Mouse (Mus musculus) liver, adult 2 months (tissue): ENCODE measurements at regions not wholly inside any gene's neighbourhood (a gene's known extent, or its start where the extent isn't known, plus 50 kb on each side); places are given as distances from the start of the nearest gene placed in this dataset.
A peak's percentile ranks its signal among the peaks of the same experiment; 100 is the strongest.

Experiments used
- DNase-seq: peaks from one replicate; pipeline ENCODE4 v3.0.0-alpha.2; 2011; ENCODE audit warnings: low read depth, low spot score; ENCODE audit errors: extremely low read depth
- H3K27ac ChIP-seq: fragments of 200-500 bp; replicated peaks from 2 replicates; pipeline ENCODE4 v1.5.1; 2012; ENCODE audit warnings: low read depth, mild to moderate bottlenecking, control low read depth, inconsistent platforms, low read length; ENCODE audit not compliant: insufficient read depth
- H3K27me3 ChIP-seq: fragments of 200-500 bp; 2 replicates; pipeline ENCODE4 v1.6.1; 2012; ENCODE audit warnings: mild to moderate bottlenecking, moderate library complexity, low read length, inconsistent platforms; ENCODE audit not compliant: control insufficient read depth, insufficient read depth
- H3K36me3 ChIP-seq: fragments of 200-500 bp; 2 replicates; pipeline ENCODE4 v1.6.1; 2012; ENCODE audit warnings: low read length, inconsistent platforms; ENCODE audit not compliant: control insufficient read depth, insufficient read depth
- H3K4me1 ChIP-seq: fragments of 200-500 bp; 2 replicates; pipeline ENCODE4 v1.6.1; 2011; ENCODE audit warnings: low read length; ENCODE audit not compliant: control insufficient read depth, insufficient read depth
- H3K4me3 ChIP-seq: fragments of 200-500 bp; 2 replicates; pipeline ENCODE4 v1.5.1; 2011; ENCODE audit warnings: low read depth, mild to moderate bottlenecking, control low read depth, low read length, moderate library complexity; ENCODE audit not compliant: insufficient read depth
- H3K79me2 ChIP-seq: fragments of 200-500 bp; 2 replicates; pipeline ENCODE4 v1.6.1; 2012; ENCODE audit warnings: inconsistent platforms, mild to moderate bottlenecking, low read length, moderate library complexity; ENCODE audit not compliant: control insufficient read depth, insufficient read depth
- H3K9ac ChIP-seq: fragments of 200-500 bp; 2 replicates; pipeline ENCODE4 v1.6.1; 2012; ENCODE audit warnings: low read depth, mild to moderate bottlenecking, control low read depth, inconsistent platforms, low read length
- CTCF ChIP-seq: fragments of 200-500 bp; IDR thresholded peaks from 2 replicates; pipeline ENCODE4 v1.5.1; 2011; ENCODE audit warnings: low read depth, low read length, control low read depth
- POLR2A ChIP-seq: fragments of 200-500 bp; IDR thresholded peaks from 2 replicates; pipeline ENCODE4 v1.6.1; 2011; ENCODE audit warnings: low read length, control low read depth; ENCODE audit not compliant: insufficient read depth; ENCODE audit errors: extremely low read depth
- WGBS: fragments of 180-500 bp; shearing (Covaris S2); methylation state at CpG from one replicate; pipeline ENCODE4 v1.1.7; 2018; 5-methylcytosine and 5-hydroxymethylcytosine counted together

DNA sequence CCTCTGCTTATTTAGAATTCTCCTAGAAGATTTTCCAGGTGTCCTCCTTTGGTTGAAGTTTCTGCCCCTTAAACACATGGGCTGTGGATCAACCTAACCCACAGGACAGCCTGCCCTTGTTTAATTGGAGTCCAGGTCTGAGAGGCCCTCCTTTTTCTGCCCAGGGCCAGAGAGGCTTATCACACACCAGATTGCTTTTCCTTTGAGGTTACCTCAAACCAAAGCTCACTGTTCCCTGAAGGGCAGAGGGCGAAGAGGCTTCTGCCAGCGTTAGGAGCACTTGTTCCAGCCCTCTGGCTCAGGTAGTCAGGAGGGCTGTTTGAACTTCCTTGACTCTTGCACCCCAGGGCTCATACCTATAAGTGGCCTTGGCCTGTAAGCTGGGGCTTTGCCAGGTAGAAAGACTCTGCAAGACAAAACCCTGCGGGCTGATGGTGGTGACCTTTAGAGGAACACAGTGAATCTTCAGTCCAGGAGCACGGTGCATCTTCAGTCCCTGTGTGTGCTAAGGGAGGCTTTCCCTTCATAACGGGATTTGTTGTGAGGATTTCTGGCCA is 81.1 kb upstream of the Plcl2 start:
- WGBS: 67% methylated on average over 5 of the region's 5 CpGs
- Histone ChIP-seq H3K27me3 (no peaks in the 10 kb centered on the region), H3K27ac (no peak overlapping the region), H3K4me3 (no peak overlapping the region), H3K4me1 (no peaks in the 10 kb centered on the region), H3K9ac (no peak overlapping the region), H3K36me3 (no peaks in the 10 kb centered on the region), H3K79me2 (no peaks in the 10 kb centered on the region)
- DNase-seq: peak; percentile 50
- TF ChIP-seq POLR2A: no peak
- TF ChIP-seq CTCF: no peak

DNA sequence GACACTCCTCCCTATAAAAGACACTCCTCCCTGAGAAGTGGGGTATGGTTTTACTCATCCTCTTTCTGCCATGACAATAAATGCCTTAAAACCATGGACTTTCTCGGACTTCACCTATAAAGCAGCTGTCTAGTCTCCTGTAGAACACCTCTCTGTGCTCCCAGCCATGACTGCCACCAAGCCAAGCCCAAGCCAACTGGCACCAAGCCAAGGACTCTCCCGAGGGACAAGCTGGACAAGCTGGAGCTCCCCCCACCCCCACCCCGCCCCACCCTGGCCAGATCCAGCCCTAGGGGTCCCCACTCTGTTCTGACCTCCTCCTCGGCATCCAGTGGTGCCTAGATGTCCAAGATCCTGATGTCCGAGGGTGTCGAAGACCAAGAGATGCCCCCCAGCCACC is 76.6 kb upstream of the Plcl2 start:
- Histone ChIP-seq H3K9ac (no peak overlapping the region), H3K4me1 (no peaks in the 10 kb centered on the region), H3K4me3 (no peak overlapping the region), H3K27ac (no peak overlapping the region), H3K79me2 (no peaks in the 10 kb centered on the region), H3K27me3 (no peaks in the 10 kb centered on the region), H3K36me3 (no peaks in the 10 kb centered on the region)
- no peak for DNase-seq
- WGBS: 80% methylated on average over 6 of the region's 6 CpGs
- TF ChIP-seq CTCF (no peak), POLR2A (no peak)

DNA sequence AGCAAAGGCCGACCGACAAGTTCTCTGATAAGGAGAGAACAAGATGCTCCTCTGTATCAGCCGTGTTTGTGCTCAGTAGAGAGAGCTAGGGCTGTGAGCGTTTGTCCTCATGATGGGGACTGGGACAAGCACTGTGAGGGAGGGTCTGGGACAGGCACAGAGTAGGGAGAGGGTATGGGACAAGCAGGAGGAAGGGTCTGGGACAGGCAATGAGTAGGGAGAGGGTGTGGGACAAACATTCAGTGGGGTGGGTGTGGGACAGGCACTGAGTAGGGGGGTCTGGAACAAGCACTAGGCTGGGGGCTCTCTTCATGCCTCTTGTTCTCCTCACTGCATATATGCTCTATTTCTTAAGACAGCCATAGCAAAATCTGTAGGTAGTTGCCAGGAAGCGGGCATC is 70.2 kb upstream of the Plcl2 start:
- WGBS: 62% methylated on average over 5 of the region's 5 CpGs
- DNase-seq: no peak
- H3K27ac ChIP-seq: no peak overlapping the region
- no peaks in the 10 kb centered on the region for H3K36me3 ChIP-seq
- H3K27me3 ChIP-seq: no peaks in the 10 kb centered on the region
- no peak overlapping the region for H3K4me3 ChIP-seq
- no peak overlapping the region for H3K9ac ChIP-seq
- peaks cover 2% of the 10 kb centered on the region; the same call in 1 of the 2 replicates for H3K4me1 ChIP-seq
- TF ChIP-seq POLR2A (no peak), CTCF (no peak)
- H3K79me2 ChIP-seq: no peaks in the 10 kb centered on the region

DNA sequence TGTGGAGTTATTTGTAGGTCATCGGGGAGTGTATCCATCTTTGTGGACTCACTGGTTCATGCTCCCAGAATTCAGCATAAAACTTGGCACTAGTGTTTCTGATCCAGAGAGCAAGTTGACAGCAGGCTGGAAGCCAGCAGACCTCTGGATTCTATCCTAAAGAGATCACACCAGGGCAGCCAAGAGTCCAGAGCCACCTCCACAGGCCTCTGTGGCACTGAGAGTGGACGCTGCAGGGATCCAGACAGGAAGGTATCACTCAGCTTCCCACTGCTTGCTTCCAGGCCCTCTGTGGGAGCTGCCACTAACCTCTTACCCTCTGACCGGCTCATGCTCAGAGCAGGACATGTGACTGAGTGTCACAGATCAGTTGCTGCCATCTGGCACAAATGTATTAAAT is 69.8 kb upstream of the Plcl2 start:
- Histone ChIP-seq H3K9ac (no peak overlapping the region), H3K27ac (no peak overlapping the region), H3K27me3 (no peaks in the 10 kb centered on the region), H3K79me2 (no peaks in the 10 kb centered on the region), H3K4me1 (peaks cover 2% of the 10 kb centered on the region; the same call in 1 of the 2 replicates), H3K36me3 (no peaks in the 10 kb centered on the region), H3K4me3 (no peak overlapping the region)
- TF ChIP-seq CTCF (no peak), POLR2A (no peak)
- WGBS: 16% methylated on average over 3 of the region's 3 CpGs
- DNase-seq: peak; percentile 91

DNA sequence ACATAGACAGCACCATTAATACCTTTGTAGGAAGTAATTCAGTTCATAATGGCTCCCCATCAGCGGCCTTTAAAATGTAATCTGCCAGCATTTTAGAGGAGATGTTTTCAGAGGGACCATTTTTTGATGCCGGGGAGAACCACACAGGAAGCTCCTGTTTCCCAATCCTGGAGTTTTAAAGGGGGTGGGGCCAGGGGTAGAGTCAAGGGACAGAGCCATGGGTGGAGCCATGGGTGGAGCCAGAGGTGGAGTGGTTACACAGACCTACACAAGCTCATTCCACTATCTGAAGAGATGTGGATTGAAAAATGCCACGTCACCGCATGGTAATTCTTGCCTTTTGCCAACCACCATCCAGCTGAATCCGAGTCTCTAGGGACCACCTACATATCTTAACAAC is 67.1 kb upstream of the Plcl2 start:
- DNase-seq: no peak
- H3K79me2 ChIP-seq: no peaks in the 10 kb centered on the region
- 88% methylated on average over 5 of the region's 5 CpGs for WGBS
- H3K4me3 ChIP-seq: no peak overlapping the region
- H3K27ac ChIP-seq: no peak overlapping the region
- TF ChIP-seq POLR2A: no peak
- no peak for TF ChIP-seq CTCF
- no peaks in the 10 kb centered on the region for H3K27me3 ChIP-seq
- H3K9ac ChIP-seq: no peak overlapping the region
- H3K4me1 ChIP-seq: peaks cover 2% of the 10 kb centered on the region; the same call in 1 of the 2 replicates
- H3K36me3 ChIP-seq: no peaks in the 10 kb centered on the region

DNA sequence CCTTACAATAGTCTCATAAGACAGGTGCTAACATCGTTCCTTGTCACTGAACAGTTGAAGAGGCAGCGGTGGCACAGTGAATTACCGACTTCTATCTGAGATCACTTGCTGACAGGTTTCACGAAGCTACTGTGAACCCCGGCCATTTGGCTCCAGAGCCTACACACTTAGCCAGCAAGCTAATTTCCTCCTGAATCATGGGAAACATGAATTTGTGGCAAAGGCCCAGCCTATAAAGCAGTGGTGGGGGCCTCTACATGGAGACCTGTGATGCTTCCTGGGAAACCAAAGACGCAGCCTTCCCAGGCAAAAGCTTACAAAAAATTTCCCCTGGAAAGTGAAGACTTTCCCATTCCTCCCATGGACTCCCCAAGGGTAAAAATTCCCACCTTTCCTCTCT is 66.3 kb upstream of the Plcl2 start:
- Histone ChIP-seq H3K79me2 (no peaks in the 10 kb centered on the region), H3K27me3 (no peaks in the 10 kb centered on the region), H3K9ac (no peak overlapping the region), H3K36me3 (no peaks in the 10 kb centered on the region), H3K4me1 (peaks cover 2% of the 10 kb centered on the region; the same call in 1 of the 2 replicates), H3K4me3 (no peak overlapping the region), H3K27ac (no peak overlapping the region)
- no peak for DNase-seq
- 95% methylated on average over 6 of the region's 6 CpGs for WGBS
- TF ChIP-seq POLR2A: no peak
- TF ChIP-seq CTCF: no peak
